9 mouse cellular contexts compared by ENCODE assay signal in genomic region chr11:85334778-85335177, GRCm38 (mm10). TPM values are rescaled to one million over a fixed set of nuclear protein-coding genes. Genes with fewer than 3 reads are reported as not detected.
DNase-seq lines count a peak whose midpoint lies in the region; ATAC-seq and TF ChIP-seq lines count a peak whose summit lies in the region.
"Had no signal": no experiment of that assay in that cellular context is flagged by ENCODE, and none has a peak within 500 bp of the region (broad histone marks: within the 10 kb centered on the region; RNA-seq: fewer than 3 reads in every experiment).

No protein-coding gene starts in this region.

- H3K27ac ChIP-seq in embryonic facial prominence, embryonic 11.5 days (replicated peaks; ENCODE audit: low read depth, low read length), result no peak overlapping the region
- no peak overlapping the region for H3K27ac ChIP-seq in kidney, postnatal 0 days
- H3K27ac ChIP-seq: embryonic facial prominence, embryonic 15.5 days had no signal

- no peaks in the 10 kb centered on the region for H3K27me3 ChIP-seq in embryonic facial prominence, embryonic 11.5 days (ENCODE audit: control insufficient read depth, insufficient read depth, low read length)
- H3K27me3 ChIP-seq in kidney, postnatal 0 days (ENCODE audit: insufficient read depth, low read length), result no peaks in the 10 kb centered on the region
- H3K27me3 ChIP-seq: embryonic facial prominence, embryonic 15.5 days had no signal

- H3K9me3 ChIP-seq in embryonic facial prominence, embryonic 11.5 days (replicated peaks; ENCODE audit: control insufficient read depth, low read length), result no peaks in the 10 kb centered on the region
- no peaks in the 10 kb centered on the region for H3K9me3 ChIP-seq in kidney, postnatal 0 days (replicated peaks; ENCODE audit: low read length)
- H3K9me3 ChIP-seq: embryonic facial prominence, embryonic 15.5 days had no signal

- ATAC-seq in embryonic facial prominence, embryonic 11.5 days (replicated peaks; ENCODE audit: insufficient number of reproducible peaks, low FRiP score, low TSS enrichment, low read depth), result no peak
- 0 out of 2 replicates have a peak, but pooled peaks have one; percentile 13 for ATAC-seq in kidney, postnatal 0 days (replicated peaks; ENCODE audit: low FRiP score, low read depth)
- ATAC-seq in neutrophil, adult 5-6 weeks (ENCODE audit: extremely low read depth, insufficient number of reproducible peaks, low FRiP score, poor library complexity, severe bottlenecking), result 0 out of 2 replicates have a peak, but pooled peaks have one; percentile 41
- no peak for ATAC-seq in monocyte, adult 5-6 weeks (replicated peaks; ENCODE audit: insufficient number of reproducible peaks, low FRiP score, low TSS enrichment, poor library complexity, severe bottlenecking)

- 56% methylated on average over 4 of the region's 4 CpGs for WGBS in embryonic facial prominence, embryonic 11.5 days
- 47% methylated on average over 4 of the region's 4 CpGs for WGBS in kidney, postnatal 0 days

- DNase-seq in layer of hippocampus, postnatal 36 days, result peak; percentile 18
- no peak for DNase-seq in layer of hippocampus, adult 11-12 months (ENCODE audit: low spot score)
- peak; percentile 61 for DNase-seq in ES-CJ7 (ENCODE audit: low read depth, low spot score)
- peak; percentile 78 for DNase-seq in adrenal gland, postnatal 14 days
- DNase-seq in embryonic facial prominence, embryonic 11.5 days (ENCODE audit: low spot score), result peak; percentile 46
- DNase-seq in kidney, postnatal 0 days (ENCODE audit: low spot score), result peak; percentile 52

- peak; percentile 76 for TF ChIP-seq CTCF in kidney, postnatal 0 days (IDR thresholded peaks at IDR 0.05; ENCODE audit: low read depth)

- no peak overlapping the region for H3K9ac ChIP-seq in embryonic facial prominence, embryonic 11.5 days (replicated peaks; ENCODE audit: low read length)
- H3K9ac ChIP-seq in kidney, postnatal 0 days (ENCODE audit: low read depth, low read length), result no peak overlapping the region
- H3K9ac ChIP-seq: embryonic facial prominence, embryonic 15.5 days had no signal

- H3K4me2 ChIP-seq in embryonic facial prominence, embryonic 11.5 days (ENCODE audit: low read depth, low read length), result no peak overlapping the region
- H3K4me2 ChIP-seq in kidney, postnatal 0 days (ENCODE audit: low read length), result no peak overlapping the region
- H3K4me2 ChIP-seq: embryonic facial prominence, embryonic 15.5 days had no signal

- H3K4me3 ChIP-seq in embryonic facial prominence, embryonic 11.5 days (ENCODE audit: low read depth, low read length), result no peak overlapping the region
- no peak overlapping the region for H3K4me3 ChIP-seq in kidney, postnatal 0 days (replicated peaks; ENCODE audit: low read depth, low read length)
- H3K4me3 ChIP-seq: embryonic facial prominence, embryonic 15.5 days had no signal

- no peaks in the 10 kb centered on the region for H3K4me1 ChIP-seq in embryonic facial prominence, embryonic 11.5 days (ENCODE audit: control insufficient read depth, insufficient read depth, low read length)
- H3K4me1 ChIP-seq in kidney, postnatal 0 days (replicated peaks; ENCODE audit: insufficient read depth, low read length), result no peaks in the 10 kb centered on the region
- H3K4me1 ChIP-seq: embryonic facial prominence, embryonic 15.5 days had no signal

- no peaks in the 10 kb centered on the region; the same call in 1 of the 2 replicates for H3K36me3 ChIP-seq in embryonic facial prominence, embryonic 11.5 days (replicated peaks; ENCODE audit: control insufficient read depth, insufficient read depth, low read depth, low read length)
- peaks cover 50% of the 10 kb centered on the region for H3K36me3 ChIP-seq in kidney, postnatal 0 days (ENCODE audit: insufficient read depth, low read length)

RNA-seq across cellular contexts. Expression of gene Bcas3, which starts 18.2 kb away (rescaled TPM):
- 10 to 100 TPM; 64.9 to 69.2 TPM for total RNA-seq in layer of hippocampus, postnatal 36 days (2021)
- total RNA-seq in adrenal gland, postnatal 14 days (2021), result 39.2 and 40.5 TPM in 2 replicates
- 31.2 and 41.1 TPM in 2 replicates for polyA plus RNA-seq in embryonic facial prominence, embryonic 11.5 days (2014; fragmentation: Nextera tagmentation; extraction: Ambion mirVana)
- polyA plus RNA-seq in kidney, postnatal 0 days (2015; fragmentation: Nextera tagmentation; extraction: Ambion mirVana), result 29.7 and 31.5 TPM in 2 replicates
- total RNA-seq in neutrophil, adult 5-6 weeks (2017), result 37.1 and 38.4 TPM in 2 replicates
- total RNA-seq in monocyte, adult 5-6 weeks (2017), result 19.2 to 32.8 TPM (median 29.5 TPM) in 3 replicates

RNA-seq across cellular contexts. Expression of gene Ppm1d, which starts 23.7 kb away (rescaled TPM):
- total RNA-seq in layer of hippocampus, postnatal 36 days (2021), result 10 to 100 TPM; 14.3 to 16.6 TPM
- 16.6 and 19.5 TPM in 2 replicates for total RNA-seq in adrenal gland, postnatal 14 days (2021)
- polyA plus RNA-seq in embryonic facial prominence, embryonic 11.5 days (2014; fragmentation: Nextera tagmentation; extraction: Ambion mirVana), result 26.0 and 30.7 TPM in 2 replicates
- 17.3 and 18.7 TPM in 2 replicates for polyA plus RNA-seq in kidney, postnatal 0 days (2015; fragmentation: Nextera tagmentation; extraction: Ambion mirVana)
- total RNA-seq in neutrophil, adult 5-6 weeks (2017), result 28.7 and 36.2 TPM in 2 replicates
- total RNA-seq in monocyte, adult 5-6 weeks (2017), result 15.4 to 21.7 TPM (median 15.4 TPM) in 3 replicates

Comparison
In these comparisons a context has a peak if more than half of its experiments do, and no peak if none do; other contexts are left out.
1. ATAC-seq: peak in kidney, postnatal 0 days (single experiment) and neutrophil, adult 5-6 weeks (single experiment); none in embryonic facial prominence, embryonic 11.5 days (single experiment) and monocyte, adult 5-6 weeks (single experiment).